Mouse (Mus musculus) ES-E14 (cell line): ENCODE results near the gene Olfr525.

Experiments used
- ZC3H11A ChIP-seq: IDR thresholded peaks from 2 replicates; pipeline ENCODE4 v1.6.1; 2012; ENCODE audit warnings: low read depth, mild to moderate bottlenecking, inconsistent platforms, low read length, borderline replicate concordance
- ZNF384 ChIP-seq: IDR thresholded peaks from 2 replicates; pipeline ENCODE4 v1.6.1; 2012; ENCODE audit warnings: low read depth, low read length, inconsistent platforms

- TF ChIP-seq ZNF384: no peak
- no peak for TF ChIP-seq ZC3H11A
Observed at GRCm38 (mm10) chr7:140376911-140377310, 56.3 kb downstream of the Olfr525 start.
